Mouse (Mus musculus) olfactory bulb, adult 2 months (tissue): ENCODE results near the gene Brms1.

Source experiments
- CTCF ChIP-seq: fragments of 200-500 bp; IDR thresholded peaks from 2 replicates; pipeline ENCODE4 v1.5.1; 2012; ENCODE audit warnings: low read depth, mild to moderate bottlenecking, low read length, moderate library complexity; ENCODE audit not compliant: insufficient read depth
- POLR2A ChIP-seq: fragments of 200-500 bp; IDR thresholded peaks from 2 replicates; pipeline ENCODE4 v1.6.1; 2012; ENCODE audit warnings: mild to moderate bottlenecking, low read depth, low read length, moderate library complexity; ENCODE audit not compliant: insufficient read depth

GRCm38 (mm10) chr19:5071545-5072369 lies 30.6 kb downstream of the Brms1 start:
- TF ChIP-seq POLR2A (peak; percentile 38; the same call in 1 of the 2 replicates), CTCF (no peak)
